Mouse (Mus musculus): ENCODE measurements at regions not wholly inside any gene's neighbourhood (a gene's known extent, or its start where the extent isn't known, plus 50 kb on each side); places are given as distances from the start of the nearest gene placed in this dataset.
"Not testable (repeated sequence)": the region's sequence is repeated elsewhere in the genome, so short reads cannot be mapped to it uniquely, and the experiment has no call there.

GRCm38 (mm10) chr10:26585106-26585505 lies 168.1 kb upstream of the Arhgap18 start:
- peaks cover 3% of the 10 kb centered on the region; the same call in 1 of the 2 replicates for H3K9me3 ChIP-seq (replicated peaks)
- no peak overlapping the region for H3K4me2 ChIP-seq
- H3K36me3 ChIP-seq: no peaks in the 10 kb centered on the region
- no peaks in the 10 kb centered on the region for H3K27me3 ChIP-seq
- WGBS (ENCODE audit: insufficient replicate concordance): 48% methylated on average over 2 of the region's 2 CpGs
- ATAC-seq (ENCODE audit: low read depth): no peak
- H3K27ac ChIP-seq: no peak overlapping the region
- no peaks in the 10 kb centered on the region for H3K4me1 ChIP-seq (replicated peaks)
- no peak overlapping the region for H3K4me3 ChIP-seq (replicated peaks)
- no peak for DNase-seq
- no peak overlapping the region for H3K9ac ChIP-seq

GRCm38 (mm10) chr10:26607081-26607480 lies 146.1 kb upstream of the Arhgap18 start:
- not testable (repeated sequence) for H3K4me2 ChIP-seq; H3K9me3 ChIP-seq (replicated peaks); DNase-seq; H3K4me1 ChIP-seq (replicated peaks); H3K4me3 ChIP-seq (replicated peaks); H3K9ac ChIP-seq; H3K27me3 ChIP-seq; H3K27ac ChIP-seq; H3K36me3 ChIP-seq; ATAC-seq (ENCODE audit: low read depth)
- WGBS (ENCODE audit: insufficient replicate concordance): 62% methylated on average over 4 of the region's 4 CpGs

- H3K4me1 ChIP-seq (replicated peaks): no peaks in the 10 kb centered on the region
- no peak overlapping the region for H3K4me2 ChIP-seq
- ATAC-seq (ENCODE audit: low read depth) (no peak), DNase-seq (no peak)
- H3K9me3 ChIP-seq (replicated peaks): no peaks in the 10 kb centered on the region
- no peaks in the 10 kb centered on the region for H3K36me3 ChIP-seq
- no peak overlapping the region for H3K4me3 ChIP-seq (replicated peaks)
- H3K27ac ChIP-seq: no peak overlapping the region
- no peaks in the 10 kb centered on the region for H3K27me3 ChIP-seq
- no peak overlapping the region for H3K9ac ChIP-seq
Observed at GRCm38 (mm10) chr10:26611246-26611645, 142.0 kb upstream of the Arhgap18 start.

DNA sequence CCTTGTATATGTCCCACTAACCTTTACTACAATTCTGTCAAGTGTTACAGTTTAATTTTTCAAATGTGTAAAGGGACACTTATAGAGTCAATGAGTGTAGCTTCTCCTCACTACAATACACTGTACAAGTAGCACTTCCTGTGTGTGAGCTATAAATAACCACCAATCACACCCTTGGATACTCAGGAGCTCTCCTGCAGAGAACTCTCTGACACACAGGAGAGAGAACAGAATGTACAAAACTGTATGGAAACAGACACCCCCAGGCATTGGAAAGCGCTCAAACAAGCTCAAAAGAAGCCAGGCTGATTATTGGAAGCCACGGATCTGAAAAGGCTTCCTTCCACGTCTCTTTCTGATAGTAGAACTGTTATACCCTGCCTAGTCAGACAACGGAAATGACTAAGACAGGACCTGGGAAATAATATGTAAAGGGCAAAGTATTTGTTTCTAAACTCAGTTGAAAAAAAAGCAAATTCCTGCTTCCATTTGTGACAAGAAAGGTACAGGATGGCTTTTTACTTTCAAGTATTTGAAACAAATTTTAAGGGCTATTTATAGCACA lies 122.9 kb upstream of the Arhgap18 start:
- ATAC-seq (ENCODE audit: low read depth) (no peak), DNase-seq (no peak)
- no peak overlapping the region for H3K4me3 ChIP-seq (replicated peaks)
- no peaks in the 10 kb centered on the region for H3K4me1 ChIP-seq (replicated peaks)
- no peak overlapping the region for H3K27ac ChIP-seq
- H3K9me3 ChIP-seq (replicated peaks): no peaks in the 10 kb centered on the region
- H3K4me2 ChIP-seq: no peak overlapping the region
- no peaks in the 10 kb centered on the region for H3K27me3 ChIP-seq
- 42% methylated on average over 4 of the region's 4 CpGs for WGBS (ENCODE audit: insufficient replicate concordance)
- no peak overlapping the region for H3K9ac ChIP-seq
- no peaks in the 10 kb centered on the region for H3K36me3 ChIP-seq

DNA sequence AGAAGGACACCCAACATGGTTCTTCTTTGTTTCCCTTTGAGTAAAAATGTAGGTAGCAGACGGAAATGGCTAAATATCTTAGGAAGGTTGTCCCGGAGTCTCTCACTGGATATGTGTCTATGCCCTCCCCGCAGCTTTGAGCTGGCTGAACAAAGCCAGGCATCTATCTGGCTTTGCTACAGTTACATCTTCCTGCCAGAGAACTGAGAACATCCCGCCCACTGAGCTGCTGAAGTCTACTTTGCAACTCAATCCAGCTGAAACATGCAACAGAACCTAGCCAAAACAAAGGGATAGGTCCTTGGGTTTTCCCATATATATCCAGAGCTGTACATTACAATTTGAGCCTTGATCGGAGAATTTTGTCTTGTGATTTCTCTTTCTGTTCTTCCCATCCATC lies 121.0 kb upstream of the Arhgap18 start:
- Histone ChIP-seq H3K9me3 (replicated peaks) (no peaks in the 10 kb centered on the region), H3K4me3 (replicated peaks) (no peak overlapping the region), H3K4me1 (replicated peaks) (no peaks in the 10 kb centered on the region), H3K9ac (no peak overlapping the region), H3K36me3 (no peaks in the 10 kb centered on the region), H3K27me3 (no peaks in the 10 kb centered on the region), H3K27ac (no peak overlapping the region), H3K4me2 (no peak overlapping the region)
- ATAC-seq (ENCODE audit: low read depth) (no peak), DNase-seq (no peak)
- 66% methylated on average over 5 of the region's 5 CpGs for WGBS (ENCODE audit: insufficient replicate concordance)

DNA sequence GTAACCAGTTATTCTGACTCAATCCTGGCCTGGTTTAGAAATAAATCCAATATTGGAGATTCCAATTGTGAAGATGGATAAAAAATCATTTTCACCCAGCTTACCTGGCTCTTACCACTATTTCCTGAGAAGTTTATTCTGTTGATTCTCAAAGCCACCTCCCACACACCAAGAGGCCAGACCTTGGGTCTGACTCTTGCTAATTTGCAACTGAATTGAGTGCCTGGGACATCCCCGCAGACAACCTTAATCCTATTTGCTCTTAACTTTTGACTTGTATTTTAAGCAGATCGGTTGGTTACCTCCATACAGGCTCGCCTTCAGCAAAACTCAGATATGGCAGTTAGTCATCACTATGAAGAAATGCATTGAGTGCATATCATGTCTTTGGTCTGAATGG lies 115.8 kb upstream of the Arhgap18 start:
- H3K36me3 ChIP-seq: no peaks in the 10 kb centered on the region
- no peak overlapping the region for H3K9ac ChIP-seq
- no peaks in the 10 kb centered on the region for H3K27me3 ChIP-seq
- H3K4me3 ChIP-seq (replicated peaks): no peak overlapping the region
- ATAC-seq (ENCODE audit: low read depth) (no peak), DNase-seq (no peak)
- WGBS (ENCODE audit: insufficient replicate concordance): 56% methylated on average over 3 of the region's 3 CpGs
- no peaks in the 10 kb centered on the region for H3K4me1 ChIP-seq (replicated peaks)
- H3K27ac ChIP-seq: no peak overlapping the region
- no peak overlapping the region for H3K4me2 ChIP-seq
- no peaks in the 10 kb centered on the region for H3K9me3 ChIP-seq (replicated peaks)

DNA sequence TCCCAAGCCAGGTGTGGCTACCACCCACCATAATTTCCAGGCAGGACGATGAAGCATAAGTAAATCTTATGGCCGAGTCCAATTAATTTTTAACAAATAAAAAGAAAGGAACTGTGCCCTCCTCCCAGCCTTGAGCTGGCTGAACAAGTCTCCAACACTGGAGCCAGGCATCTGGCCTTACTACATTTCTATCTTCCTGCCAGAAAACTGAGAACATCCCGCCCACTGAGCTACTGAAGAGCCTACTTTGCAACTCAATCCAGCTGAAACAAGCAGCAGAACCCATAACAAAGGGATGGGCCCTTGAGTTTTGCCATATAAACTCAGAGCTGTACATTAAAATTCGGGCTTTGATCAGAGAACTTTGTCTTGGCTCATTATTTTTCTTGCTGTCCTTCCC lies 115.2 kb upstream of the Arhgap18 start:
- Histone ChIP-seq H3K27ac (no peak overlapping the region), H3K9me3 (replicated peaks) (no peaks in the 10 kb centered on the region), H3K27me3 (no peaks in the 10 kb centered on the region), H3K36me3 (no peaks in the 10 kb centered on the region), H3K4me1 (replicated peaks) (no peaks in the 10 kb centered on the region), H3K9ac (no peak overlapping the region), H3K4me2 (no peak overlapping the region), H3K4me3 (replicated peaks) (no peak overlapping the region)
- DNase-seq: no peak
- WGBS (ENCODE audit: insufficient replicate concordance): 52% methylated on average over 4 of the region's 4 CpGs
- no peak for ATAC-seq (ENCODE audit: low read depth)

DNA sequence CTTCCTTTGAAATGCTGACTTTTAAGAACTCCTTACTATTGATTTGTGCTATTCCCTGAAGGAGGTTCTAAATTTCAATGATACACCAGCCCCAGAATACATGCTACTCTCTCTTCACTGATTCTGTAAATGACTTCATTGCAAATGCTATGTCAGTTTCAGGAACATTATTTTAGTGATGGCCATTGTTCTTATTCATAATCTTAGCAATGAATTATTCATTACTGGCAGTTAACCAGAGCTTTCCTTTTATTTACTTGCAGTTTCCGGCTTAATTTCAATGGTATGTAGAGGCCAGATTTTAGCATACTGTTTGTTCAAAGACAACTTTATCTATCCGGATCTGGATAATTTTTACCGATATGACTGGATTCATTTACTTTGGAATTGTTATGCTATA lies 114.1 kb upstream of the Arhgap18 start:
- H3K9ac ChIP-seq: no peak overlapping the region
- 78% methylated on average over 3 of the region's 3 CpGs for WGBS (ENCODE audit: insufficient replicate concordance)

GRCm38 (mm10) chr10:26653103-26653502 lies 100.1 kb upstream of the Arhgap18 start:
- H3K9ac ChIP-seq: no peak overlapping the region
- no peaks in the 10 kb centered on the region for H3K4me1 ChIP-seq (replicated peaks)
- ATAC-seq (ENCODE audit: low read depth) (no peak), DNase-seq (no peak)
- no peak overlapping the region for H3K4me2 ChIP-seq
- no peak overlapping the region for H3K4me3 ChIP-seq (replicated peaks)
- no peak overlapping the region for H3K27ac ChIP-seq
- no peaks in the 10 kb centered on the region for H3K36me3 ChIP-seq
- 49% methylated on average over 1 of the region's 1 CpGs for WGBS (ENCODE audit: insufficient replicate concordance)
- no peaks in the 10 kb centered on the region for H3K27me3 ChIP-seq
- H3K9me3 ChIP-seq (replicated peaks): no peaks in the 10 kb centered on the region

More for the DNA sequence above, 114.1 kb upstream of the Arhgap18 start:
- H3K9me3 ChIP-seq (replicated peaks): no peaks in the 10 kb centered on the region
- no peak overlapping the region for H3K4me3 ChIP-seq (replicated peaks)
- no peak for ATAC-seq (ENCODE audit: low read depth)
- no peaks in the 10 kb centered on the region for H3K36me3 ChIP-seq
- no peaks in the 10 kb centered on the region for H3K27me3 ChIP-seq
- no peaks in the 10 kb centered on the region for H3K4me1 ChIP-seq (replicated peaks)
- DNase-seq: no peak
- H3K27ac ChIP-seq: no peak overlapping the region
- no peak overlapping the region for H3K4me2 ChIP-seq

GRCm38 (mm10) chr10:26664270-26664669 lies 89.0 kb upstream of the Arhgap18 start:
- no peak for DNase-seq

GRCm38 (mm10) chr10:26679500-26680227 lies 73.6 kb upstream of the Arhgap18 start:
- H3K36me3 ChIP-seq: no peaks in the 10 kb centered on the region
- 45% methylated on average over 4 of the region's 4 CpGs for WGBS (ENCODE audit: insufficient replicate concordance)
- ATAC-seq (ENCODE audit: low read depth): no peak

More at GRCm38 (mm10) chr10:26664270-26664669, 89.0 kb upstream of the Arhgap18 start:
- Histone ChIP-seq H3K9me3 (replicated peaks) (no peaks in the 10 kb centered on the region), H3K36me3 (no peaks in the 10 kb centered on the region), H3K9ac (no peak overlapping the region), H3K4me1 (replicated peaks) (no peaks in the 10 kb centered on the region), H3K27ac (no peak overlapping the region), H3K4me3 (replicated peaks) (no peak overlapping the region), H3K4me2 (no peak overlapping the region), H3K27me3 (no peaks in the 10 kb centered on the region)
- ATAC-seq (ENCODE audit: low read depth): no peak

DNA sequence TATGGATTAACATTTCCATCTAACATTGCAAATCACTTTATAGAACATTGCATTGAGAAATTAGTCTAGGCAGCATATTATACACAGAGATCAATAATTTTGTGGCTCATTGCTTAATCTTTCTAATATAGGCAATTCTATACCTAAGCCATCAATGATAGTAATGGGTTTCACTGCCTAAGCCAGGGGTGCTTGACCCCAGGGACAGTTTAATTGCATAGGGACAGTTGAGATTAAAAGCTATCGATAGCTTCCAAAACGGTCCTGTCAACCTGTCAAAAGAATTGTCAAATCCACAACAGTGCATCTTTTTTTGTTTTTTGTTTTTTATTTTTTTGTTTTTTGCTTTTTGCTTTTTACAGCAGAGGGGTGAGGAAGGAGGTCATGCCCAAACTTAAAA lies 58.5 kb upstream of the Arhgap18 start:
- WGBS (ENCODE audit: insufficient replicate concordance): 62% methylated on average over 2 of the region's 2 CpGs
- H3K9ac ChIP-seq: no peak overlapping the region
- no peak overlapping the region for H3K27ac ChIP-seq
- peaks cover 9% of the 10 kb centered on the region; the same call in 1 of the 2 replicates for H3K27me3 ChIP-seq
- no peak overlapping the region for H3K4me3 ChIP-seq (replicated peaks)
- H3K9me3 ChIP-seq (replicated peaks): no peaks in the 10 kb centered on the region
- H3K4me1 ChIP-seq (replicated peaks): 0 out of 2 replicates have a peak, but pooled peaks cover 2% of the 10 kb centered on the region
- no peak overlapping the region for H3K4me2 ChIP-seq
- no peak for ATAC-seq (ENCODE audit: low read depth)
- no peak for DNase-seq
- H3K36me3 ChIP-seq: no peaks in the 10 kb centered on the region

More at GRCm38 (mm10) chr10:26679500-26680227, 73.6 kb upstream of the Arhgap18 start:
- Histone ChIP-seq H3K4me2 (no peak overlapping the region), H3K4me3 (replicated peaks) (no peak overlapping the region), H3K27me3 (no peaks in the 10 kb centered on the region), H3K27ac (no peak overlapping the region), H3K4me1 (replicated peaks) (no peaks in the 10 kb centered on the region), H3K9me3 (replicated peaks) (no peaks in the 10 kb centered on the region), H3K9ac (no peak overlapping the region)
- no peak for DNase-seq

Measured in liver, embryonic 13.5 days (tissue).